In genomic region chr6:6622846-6623749, GRCm38 (mm10) we compare ENCODE assay signal across 8 mouse cellular contexts. TPM values are rescaled to one million over a fixed set of nuclear protein-coding genes. Genes with fewer than 3 reads are reported as not detected.
DNase-seq lines count a peak whose midpoint lies in the region; ATAC-seq lines count a peak whose summit lies in the region.
"Had no signal": no experiment of that assay in that cellular context is flagged by ENCODE, and none has a peak within 500 bp of the region (broad histone marks: within the 10 kb centered on the region; RNA-seq: fewer than 3 reads in every experiment).

No protein-coding gene starts in this region.

- no peaks in the 10 kb centered on the region for H3K9me3 ChIP-seq in liver, embryonic 12.5 days (replicated peaks)
- H3K9me3 ChIP-seq in forebrain, embryonic 15.5 days: no peaks in the 10 kb centered on the region
- H3K9me3 ChIP-seq in kidney, embryonic 15.5 days (replicated peaks): no peaks in the 10 kb centered on the region
- no peaks in the 10 kb centered on the region for H3K9me3 ChIP-seq in stomach, embryonic 14.5 days (ENCODE audit: control insufficient read depth, low read depth, low read length)

- H3K27ac ChIP-seq in liver, embryonic 12.5 days: no peak overlapping the region
- no peak overlapping the region for H3K27ac ChIP-seq in forebrain, embryonic 15.5 days (replicated peaks)
- H3K27ac ChIP-seq in kidney, embryonic 15.5 days: 0 out of 2 replicates have a peak overlapping the region, but pooled peaks have one; percentile 22
- H3K27ac ChIP-seq in stomach, embryonic 14.5 days (ENCODE audit: low read length): 0 out of 2 replicates have a peak overlapping the region, but pooled peaks have one; percentile 30

- H3K4me1 ChIP-seq in liver, embryonic 12.5 days: no peaks in the 10 kb centered on the region
- H3K4me1 ChIP-seq in forebrain, embryonic 15.5 days: peaks cover 6% of the 10 kb centered on the region
- 0 out of 2 replicates have a peak, but pooled peaks cover 4% of the 10 kb centered on the region for H3K4me1 ChIP-seq in kidney, embryonic 15.5 days
- H3K4me1 ChIP-seq in stomach, embryonic 14.5 days (ENCODE audit: control insufficient read depth, insufficient read depth, low read length): peaks cover 6% of the 10 kb centered on the region; the same call in 1 of the 2 replicates

- no peaks in the 10 kb centered on the region for H3K36me3 ChIP-seq in liver, embryonic 12.5 days
- no peaks in the 10 kb centered on the region for H3K36me3 ChIP-seq in forebrain, embryonic 15.5 days
- no peaks in the 10 kb centered on the region for H3K36me3 ChIP-seq in kidney, embryonic 15.5 days
- no peaks in the 10 kb centered on the region for H3K36me3 ChIP-seq in stomach, embryonic 14.5 days (ENCODE audit: control insufficient read depth, insufficient read depth, low read length)

- H3K27me3 ChIP-seq in liver, embryonic 12.5 days (replicated peaks): no peaks in the 10 kb centered on the region
- no peaks in the 10 kb centered on the region for H3K27me3 ChIP-seq in forebrain, embryonic 15.5 days
- H3K27me3 ChIP-seq in kidney, embryonic 15.5 days: no peaks in the 10 kb centered on the region
- no peaks in the 10 kb centered on the region for H3K27me3 ChIP-seq in stomach, embryonic 14.5 days (ENCODE audit: control insufficient read depth, insufficient read depth, low read length)

- DNase-seq in liver: peak; percentile 18
- DNase-seq in adrenal gland, postnatal 36 days: peak; percentile 49 to 57
- DNase-seq in spleen, postnatal 10 days (ENCODE audit: low spot score in 2 of 2): no peak

- H3K4me2 ChIP-seq in liver, embryonic 12.5 days: no peak overlapping the region
- peak overlapping the region; percentile 17 for H3K4me2 ChIP-seq in forebrain, embryonic 15.5 days (replicated peaks)
- H3K4me2 ChIP-seq in kidney, embryonic 15.5 days: no peak overlapping the region
- H3K4me2 ChIP-seq in stomach, embryonic 14.5 days (replicated peaks; ENCODE audit: low read depth, low read length): peak overlapping the region; percentile 13; the same call in 1 of the 2 replicates

- no peak overlapping the region for H3K9ac ChIP-seq in liver, embryonic 12.5 days
- no peak overlapping the region for H3K9ac ChIP-seq in forebrain, embryonic 15.5 days (replicated peaks)
- no peak overlapping the region for H3K9ac ChIP-seq in kidney, embryonic 15.5 days
- H3K9ac ChIP-seq in stomach, embryonic 14.5 days (replicated peaks; ENCODE audit: low read depth, low read length): no peak overlapping the region

- no peak for ATAC-seq in liver, embryonic 12.5 days
- ATAC-seq in forebrain, embryonic 15.5 days (replicated peaks): no peak
- no peak for ATAC-seq in kidney, embryonic 15.5 days (replicated peaks; ENCODE audit: low FRiP score)
- ATAC-seq in stomach, embryonic 14.5 days (ENCODE audit: insufficient number of reproducible peaks, insufficient read depth, low FRiP score, low read depth): no peak

- whole genome bisulfite sequencing in liver, embryonic 12.5 days (ENCODE audit: insufficient replicate concordance): 52% methylated on average over 16 of the region's 16 CpGs
- 43% methylated on average over 16 of the region's 16 CpGs for WGBS in forebrain, embryonic 15.5 days
- WGBS in kidney, embryonic 15.5 days: 62% methylated on average over 16 of the region's 16 CpGs
- WGBS in stomach, embryonic 14.5 days: 40% methylated on average over 16 of the region's 16 CpGs

- H3K4me3 ChIP-seq in liver, embryonic 12.5 days: no peak overlapping the region
- no peak overlapping the region for H3K4me3 ChIP-seq in forebrain, embryonic 15.5 days
- no peak overlapping the region for H3K4me3 ChIP-seq in kidney, embryonic 15.5 days (replicated peaks)
- no peak overlapping the region for H3K4me3 ChIP-seq in stomach, embryonic 14.5 days (ENCODE audit: low read depth, low read length)
- H3K4me3 ChIP-seq: myocyte had no signal

RNA-seq across cellular contexts. Expression of gene Sem1, which starts 44.6 kb away (rescaled TPM):
- polyA plus RNA-seq in liver, embryonic 12.5 days (2016; fragmentation: Nextera tagmentation; extraction: Ambion mirVana): 143 and 152 TPM in 2 replicates
- total RNA-seq in adrenal gland, postnatal 36 days (2021): 10 to 100 TPM; 71.8 to 73.4 TPM
- 203 and 221 TPM in 2 replicates for polyA plus RNA-seq in forebrain, embryonic 15.5 days (2015; fragmentation: Nextera tagmentation; extraction: Ambion mirVana)
- 246 and 271 TPM in 2 replicates for polyA plus RNA-seq in kidney, embryonic 15.5 days (2015; fragmentation: Nextera tagmentation; extraction: Ambion mirVana)
- 256 and 282 TPM in 2 replicates for polyA plus RNA-seq in stomach, embryonic 14.5 days (2014; fragmentation: Nextera tagmentation; extraction: Ambion mirVana)

Comparison
In these comparisons a context has a peak if more than half of its experiments do, and no peak if none do; other contexts are left out.
1. DNase-seq: peak in liver (single experiment) and adrenal gland, postnatal 36 days (2 of 2); none in spleen, postnatal 10 days (0 of 2).
2. H3K27ac ChIP-seq: peak in kidney, embryonic 15.5 days (single experiment) and stomach, embryonic 14.5 days (single experiment); none in liver, embryonic 12.5 days (single experiment) and forebrain, embryonic 15.5 days (single experiment).
3. H3K4me2 ChIP-seq: peak in forebrain, embryonic 15.5 days (single experiment) and stomach, embryonic 14.5 days (single experiment); none in liver, embryonic 12.5 days (single experiment) and kidney, embryonic 15.5 days (single experiment).